Mouse (Mus musculus) MEL (cell line): ENCODE data around the gene Pcbp3.

ENCODE experiments used
- CTCF ChIP-seq, 3 experiments: IDR thresholded peaks in 2 of 3; conservative IDR thresholded peaks in 1 of 3; 2 replicates each; pipeline ENCODE4 v1.5.1; 2011 to 2012; ENCODE audit warnings: low read length in 3 of 3, low read depth in 2 of 3, mild to moderate bottlenecking in 2 of 3, improper control_type of control experiment in 1 of 3, inconsistent platforms in 1 of 3, mixed read lengths in 1 of 3, moderate library complexity in 1 of 3; ENCODE audit not compliant: control insufficient read depth in 1 of 3, insufficient read depth in 1 of 3, poor library complexity in 1 of 3, severe bottlenecking in 1 of 3
- GATA1 ChIP-seq: IDR thresholded peaks from 2 replicates; pipeline ENCODE4 v1.6.1; 2011; ENCODE audit warnings: low read depth, low read length, improper control_type of control experiment
- JUND ChIP-seq: IDR thresholded peaks from 2 replicates; pipeline ENCODE4 v1.6.1; 2011; ENCODE audit warnings: low read depth, mild to moderate bottlenecking, improper control_type of control experiment, low read length
- MAX ChIP-seq: IDR thresholded peaks from 2 replicates; pipeline ENCODE4 v1.6.1; 2011; ENCODE audit warnings: low read length, improper control_type of control experiment
- MEF2A ChIP-seq: IDR thresholded peaks from 2 replicates; pipeline ENCODE4 v1.6.1; 2014; ENCODE audit warnings: low read depth, mild to moderate bottlenecking, inconsistent platforms, low read length, improper control_type of control experiment; ENCODE audit not compliant: poor library complexity, insufficient replicate concordance, severe bottlenecking; ENCODE audit errors: extremely low read depth
- MXI1 ChIP-seq: IDR thresholded peaks from 2 replicates; pipeline ENCODE4 v1.6.1; 2011; ENCODE audit warnings: mild to moderate bottlenecking, low read depth, low read length, improper control_type of control experiment
- POLR2A ChIP-seq, 2 experiments: IDR thresholded peaks; 2 replicates each; pipeline ENCODE4 v1.6.1; 2011 to 2012; ENCODE audit warnings: low read length in 2 of 2, mild to moderate bottlenecking in 2 of 2, control low read depth in 1 of 2, improper control_type of control experiment in 1 of 2, low read depth in 1 of 2, moderate library complexity in 1 of 2; ENCODE audit not compliant: control insufficient read depth in 1 of 2, insufficient read depth in 1 of 2, poor library complexity in 1 of 2
- POLR2AphosphoS2 ChIP-seq: IDR thresholded peaks from 2 replicates; pipeline ENCODE4 v1.6.1; 2011; ENCODE audit warnings: low read length, improper control_type of control experiment
- TBP ChIP-seq: IDR thresholded peaks from 2 replicates; pipeline ENCODE4 v1.8.0; 2011; ENCODE audit warnings: low read depth, low read length, improper control_type of control experiment
- TCF12 ChIP-seq: IDR thresholded peaks from 2 replicates; pipeline ENCODE4 v1.6.1; 2014; ENCODE audit warnings: low read depth, mild to moderate bottlenecking, inconsistent platforms, low read length, improper control_type of control experiment, moderate library complexity

DNA sequence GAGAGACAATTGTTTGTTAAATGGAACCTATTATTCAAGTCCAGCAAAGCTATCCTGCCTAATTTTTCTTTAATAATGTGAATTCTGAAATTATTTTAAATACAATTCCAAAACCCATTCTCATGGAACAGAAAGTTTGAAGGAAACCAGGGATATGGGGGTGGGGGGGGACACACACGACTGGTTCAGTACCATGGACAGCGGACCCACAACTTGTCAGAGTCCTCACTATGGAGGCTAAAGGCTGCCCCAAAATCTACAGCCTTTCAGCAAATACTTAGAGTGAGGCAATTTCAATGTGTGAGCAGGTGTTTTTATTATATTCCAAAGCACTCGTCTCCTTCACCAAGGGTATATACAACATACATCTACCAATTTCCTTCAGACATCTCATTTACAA is 3.5 kb downstream of the Pcbp3 start:
- TF ChIP-seq CTCF (IDR thresholded peaks at IDR 0.05 in 2 of 3, conservative IDR thresholded peaks at IDR 0.05 in 1 of 3; ENCODE audit: control insufficient read depth in 1 of 3, insufficient read depth in 1 of 3, low read depth in 2 of 3, low read length in 3 of 3, poor library complexity in 1 of 3, severe bottlenecking in 1 of 3) (no peak), GATA1 (no peak), POLR2A (IDR thresholded peaks at IDR 0.05; ENCODE audit: control insufficient read depth in 1 of 2, insufficient read depth in 1 of 2, low read depth in 1 of 2, low read length in 2 of 2, poor library complexity in 1 of 2) (no peak), MXI1 (no peak), TCF12 (no peak), MAX (no peak), TBP (no peak), JUND (no peak), MEF2A (no peak), POLR2AphosphoS2 (no peak)
